Mouse (Mus musculus) heart, embryonic 15.5 days (tissue): ENCODE data around the gene Osbpl6. TPM values are rescaled to one million over a fixed set of nuclear protein-coding genes. Genes with fewer than 3 reads are reported as not detected.

Experiments used
- ATAC-seq: fragments of 200-750 bp; cut with Nextera tagmentation; replicated peaks from 2 replicates; pipeline ENCODE4 v1.8.0; 2017; ENCODE audit warnings: low read depth, moderate TSS enrichment; ENCODE audit not compliant: insufficient number of reproducible peaks, insufficient read depth, low FRiP score
- H3K27ac ChIP-seq: fragments of 300-500 bp; sonication (generic); 2 replicates; pipeline ENCODE4 v1.5.1; 2015; ENCODE audit warnings: mild to moderate bottlenecking, inconsistent platforms
- H3K27me3 ChIP-seq: fragments of 300-500 bp; sonication (generic); 2 replicates; pipeline ENCODE4 v1.6.1; 2015; ENCODE audit warnings: inconsistent platforms
- H3K36me3 ChIP-seq: fragments of 300-500 bp; sonication (generic); 2 replicates; pipeline ENCODE4 v1.6.1; 2015; ENCODE audit warnings: mild to moderate bottlenecking, inconsistent platforms
- H3K4me1 ChIP-seq: fragments of 300-500 bp; sonication (generic); replicated peaks from 2 replicates; pipeline ENCODE4 v1.6.1; 2015; ENCODE audit warnings: inconsistent platforms
- H3K4me2 ChIP-seq: fragments of 300-500 bp; sonication (generic); 2 replicates; pipeline ENCODE4 v1.6.1; 2015; ENCODE audit warnings: inconsistent platforms, mild to moderate bottlenecking, moderate library complexity
- H3K4me3 ChIP-seq: fragments of 300-500 bp; sonication (generic); 2 replicates; pipeline ENCODE4 v1.5.1; 2015; ENCODE audit warnings: mild to moderate bottlenecking, inconsistent platforms
- H3K9ac ChIP-seq: fragments of 300-500 bp; sonication (generic); 2 replicates; pipeline ENCODE4 v1.6.1; 2015; ENCODE audit warnings: mild to moderate bottlenecking, inconsistent platforms
- H3K9me3 ChIP-seq: fragments of 300-500 bp; sonication (generic); replicated peaks from 2 replicates; pipeline ENCODE4 v1.6.1; 2016; ENCODE audit warnings: inconsistent platforms
- WGBS: fragments of 180-500 bp; shearing (Covaris S2); methylation state at CpG from one replicate; pipeline ENCODE4 v1.1.7; 2015; ENCODE audit warnings: mixed read lengths; 5-methylcytosine and 5-hydroxymethylcytosine counted together
- polyA plus RNA-seq: library from polyadenylated mRNA; unstranded; fragments of >200 nt; fragmentation: Nextera tagmentation; extraction: Ambion mirVana; gene quantifications from 2 replicates; pipeline ENCODE4 v1.2.1, GENCODE M21; 2015

Gene Osbpl6
- polyA plus RNA-seq, 1 experiment from 2014 or later, result 3.9 TPM

GRCm38 (mm10) chr2:76469751-76470099 lies 63.4 kb downstream of the Osbpl6 start:
- Histone ChIP-seq H3K27ac (no peak overlapping the region), H3K36me3 (no peaks in the 10 kb centered on the region), H3K9ac (no peak overlapping the region), H3K4me1 (0 out of 2 replicates have a peak, but pooled peaks cover 3% of the 10 kb centered on the region), H3K9me3 (no peaks in the 10 kb centered on the region), H3K4me3 (no peak overlapping the region), H3K4me2 (no peak overlapping the region), H3K27me3 (no peaks in the 10 kb centered on the region)
- ATAC-seq, result no peak
- 64% methylated on average over 8 of the region's 8 CpGs for WGBS

- H3K9ac ChIP-seq, result no peak overlapping the region
- H3K36me3 ChIP-seq, result no peaks in the 10 kb centered on the region
- H3K4me1 ChIP-seq, result 0 out of 2 replicates have a peak, but pooled peaks cover 3% of the 10 kb centered on the region
- no peak overlapping the region for H3K27ac ChIP-seq
- no peak for ATAC-seq
- H3K4me2 ChIP-seq, result no peak overlapping the region
- no peak overlapping the region for H3K4me3 ChIP-seq
- H3K27me3 ChIP-seq, result no peaks in the 10 kb centered on the region
- no peaks in the 10 kb centered on the region for H3K9me3 ChIP-seq
- 65% methylated on average over 9 of the region's 9 CpGs for WGBS
Measured at GRCm38 (mm10) chr2:76470391-76470790, 64.1 kb downstream of the Osbpl6 start.

- no peaks in the 10 kb centered on the region for H3K36me3 ChIP-seq
- no peak for ATAC-seq
- no peak overlapping the region for H3K27ac ChIP-seq
- no peaks in the 10 kb centered on the region for H3K4me1 ChIP-seq
- no peak overlapping the region for H3K4me2 ChIP-seq
- H3K9ac ChIP-seq, result no peak overlapping the region
- no peak overlapping the region for H3K4me3 ChIP-seq
- 10% methylated on average over 1 of the region's 1 CpGs for WGBS
- H3K9me3 ChIP-seq, result no peaks in the 10 kb centered on the region
- no peaks in the 10 kb centered on the region for H3K27me3 ChIP-seq
Measured at GRCm38 (mm10) chr2:76475788-76476187, 69.5 kb downstream of the Osbpl6 start.

GRCm38 (mm10) chr2:76488764-76489163 lies 82.5 kb downstream of the Osbpl6 start:
- Histone ChIP-seq H3K9me3 (no peaks in the 10 kb centered on the region), H3K4me1 (no peaks in the 10 kb centered on the region), H3K36me3 (no peaks in the 10 kb centered on the region), H3K4me2 (no peak overlapping the region), H3K4me3 (no peak overlapping the region), H3K27ac (no peak overlapping the region), H3K9ac (no peak overlapping the region), H3K27me3 (no peaks in the 10 kb centered on the region)
- WGBS, result 76% methylated on average over 4 of the region's 4 CpGs
- ATAC-seq, result no peak

- Histone ChIP-seq H3K4me3 (no peak overlapping the region), H3K36me3 (no peaks in the 10 kb centered on the region), H3K4me1 (no peaks in the 10 kb centered on the region), H3K27me3 (no peaks in the 10 kb centered on the region), H3K4me2 (no peak overlapping the region), H3K9me3 (no peaks in the 10 kb centered on the region), H3K9ac (no peak overlapping the region), H3K27ac (no peak overlapping the region)
- no peak for ATAC-seq
- WGBS, result 78% methylated on average over 8 of the region's 8 CpGs
Measured at GRCm38 (mm10) chr2:76490198-76490597, 83.9 kb downstream of the Osbpl6 start.

- Histone ChIP-seq H3K36me3 (no peaks in the 10 kb centered on the region), H3K27me3 (no peaks in the 10 kb centered on the region), H3K4me2 (no peak overlapping the region), H3K4me3 (no peak overlapping the region), H3K9me3 (no peaks in the 10 kb centered on the region), H3K27ac (no peak overlapping the region), H3K9ac (no peak overlapping the region), H3K4me1 (no peaks in the 10 kb centered on the region)
- 83% methylated on average over 6 of the region's 6 CpGs for WGBS
- ATAC-seq, result no peak
Measured at GRCm38 (mm10) chr2:76491371-76491770, 85.1 kb downstream of the Osbpl6 start.

- WGBS, result 56% methylated on average over 7 of the region's 7 CpGs
- Histone ChIP-seq H3K4me2 (no peak overlapping the region), H3K9ac (no peak overlapping the region), H3K4me1 (no peaks in the 10 kb centered on the region), H3K27me3 (no peaks in the 10 kb centered on the region), H3K36me3 (no peaks in the 10 kb centered on the region), H3K4me3 (no peak overlapping the region), H3K27ac (no peak overlapping the region), H3K9me3 (no peaks in the 10 kb centered on the region)
- no peak for ATAC-seq
Measured at GRCm38 (mm10) chr2:76492224-76492623, 85.9 kb downstream of the Osbpl6 start.

- WGBS, result 78% methylated on average over 11 of the region's 11 CpGs
- no peak overlapping the region for H3K27ac ChIP-seq
- ATAC-seq, result no peak
Measured at GRCm38 (mm10) chr2:76496006-76496748, 89.9 kb downstream of the Osbpl6 start.

GRCm38 (mm10) chr2:76496749-76497140 lies 90.4 kb downstream of the Osbpl6 start:
- Histone ChIP-seq H3K4me1 (peaks cover 4% of the 10 kb centered on the region; the same call in 1 of the 2 replicates), H3K4me3 (no peak overlapping the region), H3K9me3 (no peaks in the 10 kb centered on the region), H3K36me3 (no peaks in the 10 kb centered on the region), H3K9ac (no peak overlapping the region), H3K27me3 (no peaks in the 10 kb centered on the region), H3K4me2 (no peak overlapping the region), H3K27ac (no peak overlapping the region)
- ATAC-seq, result no peak
- WGBS, result 79% methylated on average over 4 of the region's 4 CpGs

More at GRCm38 (mm10) chr2:76496006-76496748, 89.9 kb downstream of the Osbpl6 start:
- Histone ChIP-seq H3K4me2 (no peak overlapping the region), H3K9me3 (no peaks in the 10 kb centered on the region), H3K36me3 (no peaks in the 10 kb centered on the region), H3K4me3 (no peak overlapping the region), H3K27me3 (no peaks in the 10 kb centered on the region), H3K9ac (no peak overlapping the region), H3K4me1 (peaks cover 4% of the 10 kb centered on the region; the same call in 1 of the 2 replicates)

- WGBS, result 88% methylated on average over 11 of the region's 11 CpGs
- Histone ChIP-seq H3K27me3 (no peaks in the 10 kb centered on the region), H3K4me2 (no peak overlapping the region), H3K27ac (no peak overlapping the region), H3K4me3 (no peak overlapping the region), H3K36me3 (no peaks in the 10 kb centered on the region), H3K9ac (no peak overlapping the region), H3K9me3 (no peaks in the 10 kb centered on the region), H3K4me1 (peaks cover 4% of the 10 kb centered on the region; the same call in 1 of the 2 replicates)
- ATAC-seq, result no peak
Measured at GRCm38 (mm10) chr2:76498891-76499290, 92.6 kb downstream of the Osbpl6 start.

GRCm38 (mm10) chr2:76504122-76504839 lies 98.0 kb downstream of the Osbpl6 start:
- Histone ChIP-seq H3K27me3 (no peaks in the 10 kb centered on the region), H3K9me3 (no peaks in the 10 kb centered on the region), H3K4me2 (no peak overlapping the region), H3K4me3 (no peak overlapping the region), H3K36me3 (no peaks in the 10 kb centered on the region), H3K27ac (no peak overlapping the region), H3K4me1 (peaks cover under 1% of the 10 kb centered on the region; the same call in 1 of the 2 replicates), H3K9ac (no peak overlapping the region)
- 60% methylated on average over 12 of the region's 12 CpGs for WGBS
- no peak for ATAC-seq
